Mouse (Mus musculus) mouse embryonic stem cell (cell line): ENCODE measurements around the gene Gpx3.
"Not testable (repeated sequence)": the region's sequence is repeated elsewhere in the genome, so short reads cannot be mapped to it uniquely, and the experiment has no call there.

Experiments
- in situ Hi-C, 2 experiments: fragments of 300-500 bp; cut with MboI; formaldehyde crosslinking; loops; 1 replicate in 1 of 2; 3 replicates in 1 of 2; pipeline ENCODE4 v1.14.3; 2019 to 2020; ENCODE audit warnings: low sequenced_read_pairs in 2 of 2, low pct_unique_long_range_greater_than_20kb in 1 of 2, mixed read lengths in 1 of 2; ENCODE audit not compliant: unreplicated experiment in 1 of 2

The Gpx3 gene

GRCm38 (mm10) chr11:54955735-54956480 is 53.7 kb downstream of the Gpx3 start:
- in situ Hi-C loops, result no loop called here

GRCm38 (mm10) chr11:54956912-54957311 is 54.7 kb downstream of the Gpx3 start:
- in situ Hi-C loops, result no loop called here

DNA sequence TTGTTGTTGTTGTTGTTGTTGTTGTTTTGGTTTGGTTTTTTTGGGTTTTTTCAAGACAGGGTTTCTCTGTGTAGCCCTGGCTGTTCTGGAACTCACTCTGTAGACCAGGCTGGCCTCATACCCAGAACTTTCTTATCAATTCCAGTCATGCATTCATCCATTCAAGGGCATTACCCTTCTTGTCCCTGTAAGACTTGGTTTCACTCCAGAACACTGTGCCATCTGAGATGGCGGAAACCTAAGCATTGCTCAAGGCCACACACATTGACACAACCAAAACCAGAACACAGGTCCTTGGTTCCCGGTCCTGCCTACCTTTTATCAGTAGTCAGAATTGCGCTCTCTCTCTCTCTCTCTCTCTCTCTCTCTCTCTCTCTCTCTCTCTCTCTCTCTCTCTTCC is 55.5 kb downstream of the Gpx3 start:
- in situ Hi-C loops, result not testable (repeated sequence)

GRCm38 (mm10) chr11:54958571-54959073 is 56.4 kb downstream of the Gpx3 start:
- in situ Hi-C loops, result no loop called here
